Mouse (Mus musculus) ES-E14 (cell line): ENCODE measurements at regions not wholly inside any gene's neighbourhood (a gene's known extent, or its start where the extent isn't known, plus 50 kb on each side); places are given as distances from the start of the nearest gene placed in this dataset.
A peak's percentile ranks its signal among the peaks of the same experiment; 100 is the strongest.

Experiments used
- CHD2 ChIP-seq: IDR thresholded peaks from 2 replicates; pipeline ENCODE4 v1.6.1; 2014; ENCODE audit warnings: mild to moderate bottlenecking, low read depth, low read length, inconsistent platforms
- HCFC1 ChIP-seq: IDR thresholded peaks from 2 replicates; pipeline ENCODE4 v1.6.1; 2012; ENCODE audit warnings: low read length, inconsistent platforms, borderline replicate concordance; ENCODE audit not compliant: insufficient read depth
- MAFK ChIP-seq: IDR thresholded peaks from 2 replicates; pipeline ENCODE4 v1.6.1; 2014; ENCODE audit warnings: mild to moderate bottlenecking, low read depth, low read length, inconsistent platforms; ENCODE audit not compliant: insufficient read depth
- ZC3H11A ChIP-seq: IDR thresholded peaks from 2 replicates; pipeline ENCODE4 v1.6.1; 2012; ENCODE audit warnings: low read depth, mild to moderate bottlenecking, inconsistent platforms, low read length, borderline replicate concordance
- ZNF384 ChIP-seq: IDR thresholded peaks from 2 replicates; pipeline ENCODE4 v1.6.1; 2012; ENCODE audit warnings: low read depth, low read length, inconsistent platforms

DNA sequence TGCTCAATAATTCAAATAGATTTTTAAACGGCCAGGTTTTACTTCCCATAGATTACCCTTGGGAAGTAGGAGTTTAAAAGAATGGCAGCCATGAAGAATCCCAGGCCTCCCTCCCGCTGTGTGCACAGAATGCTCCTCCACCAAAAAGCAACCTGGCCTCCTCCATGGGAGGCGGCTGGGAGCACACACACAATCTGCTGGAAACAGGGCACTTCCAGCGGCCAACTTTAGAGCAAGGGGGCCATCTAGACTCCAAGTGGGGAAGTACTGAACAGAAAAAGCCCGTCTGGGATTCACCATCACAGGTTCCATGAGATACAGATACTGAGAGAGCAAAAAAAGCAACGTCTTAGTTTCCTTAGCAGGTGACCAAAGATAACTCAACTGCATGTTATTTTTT is 131.9 kb upstream of the Slc24a2 start:
- TF ChIP-seq MAFK (no peak), ZC3H11A (peak; percentile 31; the same call in 1 of the 2 replicates), HCFC1 (no peak), ZNF384 (no peak), CHD2 (no peak)
